Mouse (Mus musculus) neural tube, embryonic 12.5 days (tissue): Measurements from ENCODE around the gene Cnst. TPM values are rescaled to one million over a fixed set of nuclear protein-coding genes. Genes with fewer than 3 reads are reported as not detected.
A peak's percentile ranks its signal among the peaks of the same experiment; 100 is the strongest.
"Not testable (repeated sequence)": the region's sequence is repeated elsewhere in the genome, so short reads cannot be mapped to it uniquely, and the experiment has no call there.

Experiments
- ATAC-seq: fragments of 200-750 bp; cut with Nextera tagmentation; 2 replicates; pipeline ENCODE4 v1.8.0; 2017; ENCODE audit warnings: low read depth, mild to moderate bottlenecking, moderate TSS enrichment, moderate library complexity; ENCODE audit not compliant: low FRiP score
- H3K27ac ChIP-seq: fragments of 300-500 bp; sonication (generic); 2 replicates; pipeline ENCODE4 v1.5.1; 2016
- H3K27me3 ChIP-seq: fragments of 300-500 bp; sonication (generic); replicated peaks from 2 replicates; pipeline ENCODE4 v1.6.1; 2016; ENCODE audit warnings: mild to moderate bottlenecking
- H3K36me3 ChIP-seq: fragments of 300-500 bp; sonication (generic); 2 replicates; pipeline ENCODE4 v1.6.1; 2016; ENCODE audit warnings: mild to moderate bottlenecking
- H3K4me1 ChIP-seq: fragments of 300-500 bp; sonication (generic); 2 replicates; pipeline ENCODE4 v1.6.1; 2016
- H3K4me2 ChIP-seq: fragments of 300-500 bp; sonication (generic); replicated peaks from 2 replicates; pipeline ENCODE4 v1.6.1; 2016; ENCODE audit warnings: mild to moderate bottlenecking
- H3K4me3 ChIP-seq: fragments of 300-500 bp; sonication (generic); 2 replicates; pipeline ENCODE4 v1.5.1; 2016
- H3K9ac ChIP-seq: fragments of 300-500 bp; sonication (generic); 2 replicates; pipeline ENCODE4 v1.6.1; 2016; ENCODE audit warnings: mild to moderate bottlenecking
- H3K9me3 ChIP-seq: fragments of 300-500 bp; sonication (generic); 2 replicates; pipeline ENCODE4 v1.6.1; 2016; ENCODE audit warnings: mild to moderate bottlenecking
- WGBS: fragments of 180-500 bp; shearing (Covaris S2); methylation state at CpG from one replicate; pipeline ENCODE4 v1.1.7; 2016; 5-methylcytosine and 5-hydroxymethylcytosine counted together
- polyA plus RNA-seq: library from polyadenylated mRNA; unstranded; fragments of >200 nt; fragmentation: Nextera tagmentation; extraction: Ambion mirVana; gene quantifications from 2 replicates; pipeline ENCODE4 v1.2.1, GENCODE M21; 2016

The Cnst gene
- polyA plus RNA-seq, 1 experiment from 2014 or later, result 39.7 TPM

- Histone ChIP-seq H3K9me3 (no peaks in the 10 kb centered on the region), H3K4me2 (no peak overlapping the region), H3K27ac (no peak overlapping the region), H3K4me1 (no peaks in the 10 kb centered on the region), H3K4me3 (no peak overlapping the region), H3K27me3 (no peaks in the 10 kb centered on the region), H3K36me3 (no peaks in the 10 kb centered on the region), H3K9ac (no peak overlapping the region)
- no peak for ATAC-seq
- WGBS, result 24% methylated on average over 1 of the region's 1 CpGs
Measured at GRCm38 (mm10) chr1:179633414-179633752, 87.2 kb downstream of the Cnst start.

- Histone ChIP-seq H3K27me3 (no peaks in the 10 kb centered on the region), H3K4me2 (no peak overlapping the region), H3K9me3 (no peaks in the 10 kb centered on the region), H3K36me3 (no peaks in the 10 kb centered on the region), H3K9ac (no peak overlapping the region), H3K4me1 (no peaks in the 10 kb centered on the region), H3K4me3 (no peak overlapping the region), H3K27ac (no peak overlapping the region)
- ATAC-seq, result no peak
- WGBS, result 86% methylated on average over 3 of the region's 3 CpGs
Measured at GRCm38 (mm10) chr1:179634159-179634558, 88.0 kb downstream of the Cnst start.

- H3K4me2 ChIP-seq, result no peak overlapping the region
- no peaks in the 10 kb centered on the region for H3K9me3 ChIP-seq
- no peaks in the 10 kb centered on the region for H3K27me3 ChIP-seq
- WGBS, result 84% methylated on average over 4 of the region's 4 CpGs
- ATAC-seq, result no peak
- no peak overlapping the region for H3K4me3 ChIP-seq
- no peaks in the 10 kb centered on the region for H3K4me1 ChIP-seq
- no peak overlapping the region for H3K27ac ChIP-seq
- H3K36me3 ChIP-seq, result no peaks in the 10 kb centered on the region
- H3K9ac ChIP-seq, result no peak overlapping the region
Measured at GRCm38 (mm10) chr1:179642726-179643125, 96.6 kb downstream of the Cnst start.

GRCm38 (mm10) chr1:179644151-179644550 is 98.0 kb downstream of the Cnst start:
- H3K36me3 ChIP-seq, result no peaks in the 10 kb centered on the region
- H3K4me2 ChIP-seq, result no peak overlapping the region
- H3K4me3 ChIP-seq, result no peak overlapping the region
- H3K9me3 ChIP-seq, result no peaks in the 10 kb centered on the region
- WGBS, result 74% methylated on average over 3 of the region's 3 CpGs
- no peaks in the 10 kb centered on the region for H3K4me1 ChIP-seq
- no peak for ATAC-seq
- no peak overlapping the region for H3K27ac ChIP-seq
- no peak overlapping the region for H3K9ac ChIP-seq
- H3K27me3 ChIP-seq, result no peaks in the 10 kb centered on the region

- WGBS, result 64% methylated on average over 13 of the region's 13 CpGs
- ATAC-seq, result peak; percentile 68
- peak overlapping the region; percentile 52 for H3K4me2 ChIP-seq
- no peaks in the 10 kb centered on the region for H3K27me3 ChIP-seq
- no peaks in the 10 kb centered on the region for H3K4me1 ChIP-seq
- H3K9ac ChIP-seq, result no peak overlapping the region
- no peak overlapping the region for H3K4me3 ChIP-seq
- H3K9me3 ChIP-seq, result no peaks in the 10 kb centered on the region
- H3K27ac ChIP-seq, result no peak overlapping the region
- no peaks in the 10 kb centered on the region for H3K36me3 ChIP-seq
Measured at GRCm38 (mm10) chr1:179645101-179645979, 99.2 kb downstream of the Cnst start.

GRCm38 (mm10) chr1:179645980-179646268 is 99.8 kb downstream of the Cnst start:
- no peak; the same call in 1 of the 2 replicates for ATAC-seq
- Histone ChIP-seq H3K27me3 (no peaks in the 10 kb centered on the region), H3K27ac (no peak overlapping the region), H3K4me3 (no peak overlapping the region), H3K9me3 (no peaks in the 10 kb centered on the region), H3K4me2 (peak overlapping the region; percentile 52), H3K9ac (no peak overlapping the region), H3K4me1 (no peaks in the 10 kb centered on the region), H3K36me3 (no peaks in the 10 kb centered on the region)
- WGBS, result 20% methylated on average over 4 of the region's 4 CpGs

- H3K36me3 ChIP-seq, H3K4me2 ChIP-seq, H3K9ac ChIP-seq, ATAC-seq, H3K27ac ChIP-seq, H3K4me1 ChIP-seq, H3K9me3 ChIP-seq, H3K27me3 ChIP-seq, H3K4me3 ChIP-seq: not testable (repeated sequence)
- 77% methylated on average over 5 of the region's 5 CpGs for WGBS
Measured at GRCm38 (mm10) chr1:179648678-179649077, 102.5 kb downstream of the Cnst start.

GRCm38 (mm10) chr1:179649324-179649723 is 103.2 kb downstream of the Cnst start:
- no peak for ATAC-seq
- no peak overlapping the region for H3K4me3 ChIP-seq
- WGBS, result 85% methylated on average over 3 of the region's 3 CpGs
- no peaks in the 10 kb centered on the region for H3K27me3 ChIP-seq
- H3K4me2 ChIP-seq, result no peak overlapping the region
- no peaks in the 10 kb centered on the region for H3K4me1 ChIP-seq
- H3K9ac ChIP-seq, result no peak overlapping the region
- H3K36me3 ChIP-seq, result no peaks in the 10 kb centered on the region
- no peaks in the 10 kb centered on the region for H3K9me3 ChIP-seq
- H3K27ac ChIP-seq, result no peak overlapping the region

GRCm38 (mm10) chr1:179650284-179650683 is 104.1 kb downstream of the Cnst start:
- Histone ChIP-seq H3K9me3 (no peaks in the 10 kb centered on the region), H3K36me3 (no peaks in the 10 kb centered on the region), H3K4me1 (no peaks in the 10 kb centered on the region), H3K4me3 (no peak overlapping the region), H3K4me2 (no peak overlapping the region), H3K27ac (no peak overlapping the region), H3K27me3 (no peaks in the 10 kb centered on the region), H3K9ac (no peak overlapping the region)
- ATAC-seq, result no peak
- 76% methylated on average over 4 of the region's 4 CpGs for WGBS

- Histone ChIP-seq H3K9ac (no peak overlapping the region), H3K4me3 (no peak overlapping the region), H3K36me3 (no peaks in the 10 kb centered on the region), H3K27me3 (no peaks in the 10 kb centered on the region), H3K4me2 (no peak overlapping the region), H3K9me3 (no peaks in the 10 kb centered on the region), H3K27ac (no peak overlapping the region), H3K4me1 (no peaks in the 10 kb centered on the region)
- ATAC-seq, result no peak
- WGBS, result 83% methylated on average over 5 of the region's 5 CpGs
Measured at GRCm38 (mm10) chr1:179651224-179651623, 105.1 kb downstream of the Cnst start.

GRCm38 (mm10) chr1:179663065-179663464 is 116.9 kb downstream of the Cnst start:
- 93% methylated on average over 5 of the region's 5 CpGs for WGBS
- Histone ChIP-seq H3K9ac (no peak overlapping the region), H3K27me3 (no peaks in the 10 kb centered on the region), H3K4me3 (no peak overlapping the region), H3K9me3 (no peaks in the 10 kb centered on the region), H3K36me3 (no peaks in the 10 kb centered on the region), H3K4me1 (no peaks in the 10 kb centered on the region; the same call in 1 of the 2 replicates), H3K4me2 (no peak overlapping the region), H3K27ac (no peak overlapping the region)
- no peak for ATAC-seq

- H3K9me3 ChIP-seq, result no peaks in the 10 kb centered on the region
- WGBS, result 63% methylated on average over 4 of the region's 4 CpGs
- no peaks in the 10 kb centered on the region for H3K27me3 ChIP-seq
- no peak overlapping the region for H3K4me2 ChIP-seq
- H3K4me1 ChIP-seq, result peaks cover 3% of the 10 kb centered on the region
- no peak for ATAC-seq
- H3K36me3 ChIP-seq, result no peaks in the 10 kb centered on the region
- no peak overlapping the region for H3K27ac ChIP-seq
- no peak overlapping the region for H3K9ac ChIP-seq
- H3K4me3 ChIP-seq, result no peak overlapping the region
Measured at GRCm38 (mm10) chr1:179664309-179664930, 118.2 kb downstream of the Cnst start.

- Histone ChIP-seq H3K4me3 (no peak overlapping the region), H3K36me3 (peaks cover 4% of the 10 kb centered on the region; the same call in 1 of the 2 replicates), H3K4me1 (peaks cover 9% of the 10 kb centered on the region), H3K27ac (no peak overlapping the region), H3K27me3 (no peaks in the 10 kb centered on the region), H3K9me3 (no peaks in the 10 kb centered on the region), H3K9ac (no peak overlapping the region), H3K4me2 (peak overlapping the region; percentile 71)
- 56% methylated on average over 2 of the region's 2 CpGs for WGBS
- no peak for ATAC-seq
Measured at GRCm38 (mm10) chr1:179666971-179667370, 120.8 kb downstream of the Cnst start.
